Mouse (Mus musculus): ENCODE data around the gene Stat4. TPM values are rescaled to one million over a fixed set of nuclear protein-coding genes. Genes with fewer than 3 reads are reported as not detected.

Gene Stat4
- not detected for polyA plus RNA-seq (2014; fragmentation: Illumina TruSeq; extraction: RNeasy Lipid Tissue Mini Kit (QIAGEN cat#74804); ENCODE audit: low read depth, low replicate concordance)

DNA sequence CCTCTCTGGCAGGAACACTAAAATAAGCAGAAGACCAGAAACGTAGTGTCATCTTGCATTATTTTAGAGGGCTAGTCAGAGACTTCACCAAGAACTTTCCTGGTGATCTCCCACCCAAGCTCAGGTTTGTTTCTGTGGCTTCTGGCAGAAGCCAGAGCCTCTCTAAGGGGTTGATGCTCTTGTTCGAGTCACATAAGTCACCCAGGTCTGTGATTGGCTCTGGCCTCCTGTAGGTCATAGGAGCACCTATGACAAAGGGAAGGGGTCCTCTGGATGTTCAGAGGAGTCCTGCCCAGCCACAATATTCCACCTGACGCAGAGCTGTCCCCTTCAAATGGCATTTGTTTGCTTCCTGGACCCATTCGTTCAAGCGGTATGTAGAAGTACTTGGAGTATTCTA, at the start of gene Stat4:
Gene Stat4, plus strand, starts transcription at position 301 of the 400 bp plus-strand sequence.

DNA sequence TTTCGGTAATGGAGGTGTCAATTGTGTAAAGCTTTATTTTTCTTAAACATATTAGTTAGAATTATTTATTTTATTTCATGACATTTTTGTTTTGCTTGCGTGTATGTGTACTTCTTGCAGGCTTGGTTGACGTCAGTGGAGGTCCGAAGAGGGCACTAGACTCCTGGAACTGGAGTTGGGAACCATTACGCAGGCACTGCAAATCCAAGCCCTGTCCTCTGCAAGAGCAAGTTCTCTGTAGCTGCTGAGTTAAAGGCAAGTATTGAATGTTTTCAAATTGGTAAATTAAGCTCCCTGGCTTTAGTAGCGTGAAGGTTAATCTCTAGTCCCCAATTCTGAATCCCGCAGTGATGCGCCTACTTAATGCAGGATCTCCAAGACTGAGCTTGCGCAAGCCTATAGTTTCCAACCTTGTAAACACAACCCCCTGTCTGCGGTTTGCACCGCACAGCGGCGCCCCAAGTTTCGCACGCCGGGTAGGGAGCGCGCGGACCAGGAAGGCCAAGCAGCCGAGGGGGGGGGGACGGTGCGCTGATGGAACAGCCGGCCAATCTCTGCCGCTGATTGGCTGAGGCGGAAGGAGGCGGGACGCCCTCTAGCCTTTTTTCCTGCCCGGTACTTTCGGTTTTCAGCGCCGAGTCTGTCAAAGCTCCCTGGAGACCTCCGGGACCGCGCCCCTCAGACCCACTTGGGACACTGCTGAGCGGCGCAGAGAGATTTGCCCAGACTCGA, 132.1 kb downstream of the Stat4 start, which contains the start of gene Stat1:
Gene Stat1, plus strand, starts transcription at position 581 of the 732 bp plus-strand sequence.

Other genes starting within 250 kb of the Stat4 start
- 14.8 TPM for gene Myo1b, start 71.1 kb upstream of the Stat4 start, polyA plus RNA-seq (2014; fragmentation: Illumina TruSeq; extraction: RNeasy Lipid Tissue Mini Kit (QIAGEN cat#74804); ENCODE audit: low read depth, low replicate concordance)
- gene Stat1, start 132.3 kb downstream of the Stat4 start, polyA plus RNA-seq (2014; fragmentation: Illumina TruSeq; extraction: RNeasy Lipid Tissue Mini Kit (QIAGEN cat#74804); ENCODE audit: low read depth, low replicate concordance), result 29.8 TPM
- gene Gls, start 246.1 kb downstream of the Stat4 start, polyA plus RNA-seq (2014; fragmentation: Illumina TruSeq; extraction: RNeasy Lipid Tissue Mini Kit (QIAGEN cat#74804); ENCODE audit: low read depth, low replicate concordance), result 60.4 TPM